Mouse (Mus musculus) erythroid progenitor cell, adult 5-6 weeks (primary cell): ENCODE measurements around the gene Dst. TPM values are rescaled to one million over a fixed set of nuclear protein-coding genes. Genes with fewer than 3 reads are reported as not detected.

ENCODE experiments used
- ATAC-seq: replicated peaks from 2 replicates; pipeline ENCODE4 v1.8.0; 2016; ENCODE audit warnings: moderate number of reproducible peaks, mild to moderate bottlenecking, moderate TSS enrichment, inconsistent platforms; ENCODE audit not compliant: poor library complexity, low FRiP score, severe bottlenecking
- total RNA-seq, 2 experiments: library from RNA; stranded (forward) in 1 of 2; stranded (reverse) in 1 of 2; fragments of 150-400 nt in 1 of 2; fragments of 186-747, 209-891 nt in 1 of 2; gene quantifications; 2 replicates each; pipeline versions ENCODE4 v1.2.3 to v1.2.4; 2015 to 2017; ENCODE audit warnings: low replicate concordance in 2 of 2

Dst gene
- total RNA-seq, 2 experiments from 2014 or later = 1.7 TPM

DNA sequence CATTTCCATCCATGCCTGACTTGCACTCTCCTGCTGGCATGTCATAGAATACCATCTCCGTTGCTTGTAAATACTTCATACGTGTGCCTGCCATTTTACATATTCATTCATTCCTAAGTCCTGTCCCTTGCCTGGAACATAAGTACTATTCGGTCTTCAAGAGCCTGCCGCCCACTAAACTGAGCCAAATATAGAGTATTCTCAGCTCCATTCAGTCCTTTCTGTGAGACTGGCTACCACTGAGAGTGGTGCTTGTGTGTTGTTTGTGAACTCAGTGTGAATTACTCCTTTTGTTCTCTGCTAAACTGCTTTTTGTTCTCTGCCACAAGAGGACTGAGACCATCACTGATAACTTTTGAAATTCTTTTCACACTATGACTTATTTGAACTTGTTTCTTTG is 59.2 kb downstream of the Dst start:
- ATAC-seq = no peak

DNA sequence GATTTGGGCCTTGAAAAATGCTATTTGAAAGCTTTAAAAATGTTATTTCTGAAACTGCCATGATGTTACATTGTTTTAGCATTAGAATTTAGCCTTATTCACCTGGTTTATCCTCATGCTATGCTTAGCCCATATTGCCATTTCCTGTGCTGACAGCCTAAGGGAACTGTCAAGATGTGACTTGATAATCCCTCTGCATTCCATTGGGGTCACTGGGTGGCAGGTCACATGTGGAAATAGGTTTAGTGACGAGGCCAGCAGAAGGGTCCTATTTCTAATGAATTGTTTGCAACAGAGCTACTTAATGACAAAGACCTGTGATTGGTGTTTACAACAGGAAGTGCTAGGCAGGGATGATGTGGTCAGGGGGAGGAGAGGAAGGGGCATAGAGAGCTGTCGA is 61.9 kb downstream of the Dst start:
- no peak for ATAC-seq

DNA sequence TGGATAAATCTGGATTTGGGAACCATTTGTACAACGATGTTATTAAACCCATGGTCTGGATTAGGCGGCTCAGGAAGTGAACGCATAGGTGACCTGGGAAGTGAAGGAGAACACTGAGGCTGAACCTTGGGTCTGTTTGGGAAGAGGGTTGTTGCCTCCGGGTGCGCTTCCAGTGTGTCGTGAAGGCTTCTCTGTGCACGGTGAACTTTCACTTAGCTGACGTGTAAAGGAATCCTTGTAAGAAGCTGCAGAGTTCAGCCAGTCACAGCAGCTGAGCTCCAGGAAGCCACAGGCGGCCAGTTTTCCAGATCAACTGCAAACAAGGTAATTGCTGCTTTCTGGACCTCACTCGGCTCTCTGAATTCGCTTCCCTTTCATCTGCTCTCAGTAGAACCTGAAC is 66.4 kb downstream of the Dst start:
- ATAC-seq = no peak

DNA sequence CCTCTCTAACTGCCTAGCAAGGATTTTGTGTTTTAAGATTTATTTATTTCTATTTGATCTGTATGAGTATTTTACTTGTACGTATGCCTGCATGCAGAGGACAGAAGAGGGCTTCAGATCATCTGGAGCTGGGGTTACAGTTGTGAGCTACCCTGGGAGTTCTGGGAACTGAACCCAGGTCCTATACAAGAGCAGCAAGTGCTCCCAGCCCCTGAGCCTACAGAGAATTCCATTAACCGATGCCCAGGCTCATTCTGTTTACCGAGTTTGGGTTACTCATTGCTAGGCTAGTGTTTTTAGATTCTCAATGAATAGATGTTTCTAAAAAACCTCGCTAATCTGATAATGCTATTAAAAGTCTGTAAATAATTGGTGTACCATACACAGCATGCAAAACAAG is 67.3 kb downstream of the Dst start:
- ATAC-seq = no peak

DNA sequence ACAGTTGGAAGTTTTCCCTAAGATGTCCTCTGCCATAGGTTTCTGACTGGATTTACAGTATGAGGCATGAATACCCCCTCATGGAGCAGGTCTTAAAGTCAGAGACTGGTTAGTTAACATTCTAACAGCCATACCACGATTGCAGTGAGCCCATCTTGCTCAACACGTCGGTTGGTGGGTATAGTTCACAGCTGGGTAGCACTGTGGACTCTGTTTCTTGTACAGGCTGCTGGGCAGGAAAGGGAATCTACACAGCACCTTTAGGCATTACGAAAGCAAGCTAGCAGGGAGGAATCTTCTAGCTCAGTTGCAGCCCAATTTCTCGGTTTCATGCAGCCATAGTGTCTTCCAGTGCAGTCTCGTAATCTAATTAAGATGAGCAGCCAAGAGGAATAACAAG is 69.8 kb downstream of the Dst start:
- ATAC-seq = no peak

DNA sequence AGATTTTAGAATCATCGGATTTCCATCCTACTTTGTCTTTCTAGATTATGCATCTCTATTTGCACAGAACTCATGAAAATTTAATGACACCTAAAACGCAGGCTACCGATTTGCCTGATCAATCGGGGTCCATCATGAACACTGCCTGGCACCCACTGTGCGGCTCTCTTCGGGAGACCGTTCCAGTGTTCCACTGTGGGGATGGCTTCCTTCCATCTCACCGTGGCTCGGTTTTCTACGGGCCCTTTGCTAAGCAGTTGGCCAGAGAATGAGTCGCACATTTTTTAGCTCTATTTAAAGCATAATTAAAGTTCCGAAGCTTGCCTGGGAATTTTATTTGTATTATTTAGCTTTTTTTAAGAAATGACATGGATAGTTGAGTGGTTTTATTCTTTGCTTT is 72.4 kb downstream of the Dst start:
- ATAC-seq = no peak

DNA sequence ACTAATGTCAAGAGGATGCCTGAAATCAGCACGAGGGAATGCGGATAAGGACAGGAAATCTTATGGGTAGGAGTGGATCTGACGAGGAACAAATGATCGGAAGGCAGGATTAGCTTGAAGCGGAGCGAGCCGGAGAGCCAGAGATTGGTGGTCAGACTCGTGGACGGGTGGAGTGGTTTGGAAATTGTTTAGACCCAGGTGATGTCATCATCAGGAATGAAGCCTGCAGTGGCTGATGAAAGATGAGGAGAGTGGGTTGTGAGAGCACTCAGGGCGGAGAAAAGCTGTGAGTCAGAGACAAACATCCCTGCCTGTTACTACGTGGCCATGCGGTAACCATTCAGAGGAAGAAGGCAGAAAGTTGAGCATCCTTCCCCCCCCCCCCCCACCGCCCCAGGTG is 81.6 kb downstream of the Dst start:
- no peak for ATAC-seq

DNA sequence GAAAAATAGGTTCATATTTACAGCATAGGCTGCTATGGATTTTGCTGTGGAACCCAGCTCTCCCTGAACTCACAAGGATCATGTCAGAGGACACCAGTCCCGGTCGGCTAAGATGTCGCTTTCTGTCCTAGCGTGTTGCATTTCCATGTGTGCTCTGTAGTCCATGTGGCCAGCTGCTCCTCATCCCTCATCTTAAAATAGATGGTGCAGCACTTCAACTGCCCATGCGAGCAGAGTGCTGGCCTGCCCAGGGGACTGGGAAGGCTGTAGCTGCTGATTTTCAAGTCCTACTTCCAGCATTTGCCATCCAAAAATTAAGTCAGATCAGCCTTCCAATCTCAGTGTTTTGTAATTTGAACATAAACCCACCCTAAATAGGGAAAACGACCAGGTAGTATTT is 83.0 kb downstream of the Dst start:
- ATAC-seq = no peak

DNA sequence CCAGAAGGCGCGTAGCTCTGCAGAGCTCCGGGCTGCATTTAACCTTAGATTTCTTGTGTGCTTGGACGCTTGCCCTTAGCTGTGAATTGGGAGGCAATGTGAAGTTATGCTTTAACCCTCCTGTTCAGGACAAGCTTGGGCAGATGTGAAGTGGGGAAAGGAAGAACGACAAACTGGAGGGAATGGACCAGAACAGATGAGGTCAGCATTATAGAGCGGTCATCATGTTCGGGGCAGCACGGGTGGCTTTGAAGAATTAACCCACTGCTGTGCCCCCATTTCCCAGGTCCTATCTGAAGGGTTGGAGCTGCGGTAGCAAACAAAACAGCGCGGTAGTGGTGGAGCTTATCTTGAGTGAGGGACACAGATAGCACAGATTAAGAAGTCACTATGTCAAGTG is 84.8 kb downstream of the Dst start:
- ATAC-seq = no peak

DNA sequence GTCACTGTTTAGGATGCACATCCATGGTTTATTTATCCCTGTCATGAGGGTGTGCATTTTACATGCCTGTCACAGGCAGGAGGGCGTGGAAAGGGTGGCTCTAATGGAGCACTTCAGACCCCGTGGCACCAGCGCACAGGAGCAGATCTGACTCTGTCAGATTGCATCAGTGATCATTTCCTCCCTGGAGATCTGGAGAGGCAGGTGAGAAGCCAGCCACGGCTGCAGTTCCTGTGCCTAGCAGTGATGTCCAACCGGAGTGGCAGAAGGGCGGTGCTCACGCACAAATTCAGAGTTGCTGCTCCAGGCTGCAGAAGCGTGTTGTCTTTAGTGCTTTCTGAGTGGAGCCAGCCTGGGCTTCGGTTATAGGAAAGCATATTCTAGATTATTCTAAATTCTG is 86.2 kb downstream of the Dst start:
- ATAC-seq = no peak

DNA sequence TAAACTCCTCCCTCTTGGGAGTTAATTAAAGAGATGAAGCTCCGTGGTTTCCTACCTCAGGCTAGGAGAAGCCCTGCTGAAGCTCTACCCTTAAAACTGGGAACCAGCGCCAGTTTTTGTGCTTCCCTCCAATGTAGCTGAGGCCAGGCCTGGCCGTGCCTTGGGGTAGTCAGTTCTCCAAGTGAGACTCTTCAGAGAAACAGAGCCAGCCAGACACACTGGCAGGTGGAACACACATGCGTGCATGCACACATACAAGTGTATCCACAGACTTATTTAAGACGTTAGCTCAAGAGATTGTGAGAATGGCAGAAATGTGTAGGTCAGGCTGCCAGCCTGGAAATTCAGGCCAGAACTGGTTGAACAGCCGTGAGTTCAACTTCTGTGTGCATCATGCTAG is 87.4 kb downstream of the Dst start:
- no peak for ATAC-seq

DNA sequence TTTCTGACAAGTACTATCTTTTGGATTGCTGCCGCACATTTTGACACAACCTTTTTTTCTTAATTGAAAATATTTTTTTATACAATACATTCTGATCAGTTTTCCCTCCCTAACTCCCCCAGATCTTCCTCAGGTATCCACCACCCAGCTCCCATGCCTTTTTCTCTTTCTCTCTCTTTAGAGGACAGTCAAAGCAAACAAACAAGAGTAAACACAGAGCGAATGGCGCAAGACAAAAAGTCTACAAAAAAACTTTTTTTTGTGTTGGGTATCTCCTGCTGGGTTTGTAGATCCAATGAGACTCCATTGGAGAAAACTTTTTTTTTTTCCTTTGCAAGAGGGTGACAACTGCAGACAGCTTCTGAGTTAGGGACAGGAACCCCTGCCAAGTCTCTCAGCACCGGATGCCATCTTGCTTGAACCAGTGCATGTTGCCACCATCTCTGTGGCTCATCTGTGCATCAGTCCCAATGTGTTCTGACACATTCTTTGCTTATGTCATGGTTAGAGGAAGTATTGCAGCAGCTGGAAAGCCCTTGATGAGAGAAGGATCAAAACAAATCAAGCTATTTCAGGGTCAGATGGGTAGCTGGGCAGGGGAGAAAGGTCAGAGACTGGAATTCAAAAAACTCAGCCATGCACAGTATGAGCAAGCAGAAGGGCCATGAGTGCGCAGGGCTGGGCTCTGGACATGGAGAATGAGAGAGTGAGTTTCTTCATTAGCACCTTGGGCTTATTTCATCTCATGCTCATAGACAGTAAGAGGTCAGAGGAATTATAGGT is 88.3 kb downstream of the Dst start:
- ATAC-seq = no peak

DNA sequence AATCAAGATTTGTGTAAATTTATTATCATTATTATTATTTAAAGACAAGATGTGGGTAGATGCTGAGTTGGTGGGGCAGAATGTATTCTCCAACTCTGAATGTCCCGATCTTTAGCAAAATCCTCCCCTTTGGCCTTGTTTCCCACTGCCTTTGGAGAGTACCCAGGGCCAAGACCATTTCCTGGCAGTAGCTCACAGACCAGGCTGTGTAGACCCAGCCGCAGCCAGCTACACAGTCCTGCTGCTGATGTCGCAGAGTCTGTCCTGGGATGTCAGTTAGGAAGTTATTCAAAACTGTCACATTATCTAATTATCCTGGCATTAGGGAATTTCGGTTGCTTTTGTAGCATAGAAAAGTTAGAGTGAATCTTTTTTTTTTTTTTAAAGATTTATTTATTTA is 94.3 kb downstream of the Dst start:
- no peak for ATAC-seq

DNA sequence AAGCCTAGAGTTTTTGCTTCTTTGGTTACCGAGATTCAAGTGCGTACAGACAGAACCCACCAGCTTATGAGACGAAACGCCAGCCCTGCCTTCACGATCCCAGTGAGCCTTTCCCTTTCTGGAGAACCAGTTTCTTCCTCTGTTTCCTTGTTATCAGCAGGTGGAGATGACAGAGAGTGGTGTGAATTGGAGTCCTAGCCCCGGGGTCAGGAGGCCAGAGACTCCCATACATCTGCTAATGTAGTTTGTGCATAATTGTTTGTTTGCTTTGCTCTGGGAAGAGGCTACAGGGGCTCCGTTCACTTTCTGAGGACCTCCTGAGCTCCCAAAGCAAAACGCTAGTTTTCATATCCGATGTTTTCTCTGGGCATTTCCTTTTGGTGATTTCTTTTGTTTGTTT is 94.9 kb downstream of the Dst start:
- ATAC-seq = no peak

DNA sequence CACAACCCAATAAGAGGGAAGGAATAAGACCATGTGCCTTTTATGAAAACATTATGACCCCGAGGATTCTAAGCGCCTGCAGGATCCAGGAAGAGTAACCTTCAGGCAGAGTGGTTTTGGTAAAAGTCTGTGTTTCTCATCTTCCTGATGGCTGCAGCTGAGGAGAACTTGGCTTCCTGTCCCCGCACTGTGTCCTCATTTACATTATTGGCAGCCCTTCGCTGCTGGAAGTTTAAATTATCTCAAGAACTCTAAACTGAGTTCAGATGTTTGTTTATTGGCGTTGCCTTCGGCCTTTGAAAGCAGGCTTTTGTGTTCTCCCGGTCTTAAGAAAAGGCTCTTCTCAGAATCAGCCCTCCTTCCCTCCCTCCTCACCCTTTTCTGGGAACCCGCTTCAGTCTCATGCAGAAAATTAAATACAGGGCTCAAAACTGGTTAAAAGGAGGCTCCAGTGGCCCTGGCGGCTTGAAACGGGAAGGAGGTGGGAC is 97.3 kb downstream of the Dst start:
- ATAC-seq = no peak

DNA sequence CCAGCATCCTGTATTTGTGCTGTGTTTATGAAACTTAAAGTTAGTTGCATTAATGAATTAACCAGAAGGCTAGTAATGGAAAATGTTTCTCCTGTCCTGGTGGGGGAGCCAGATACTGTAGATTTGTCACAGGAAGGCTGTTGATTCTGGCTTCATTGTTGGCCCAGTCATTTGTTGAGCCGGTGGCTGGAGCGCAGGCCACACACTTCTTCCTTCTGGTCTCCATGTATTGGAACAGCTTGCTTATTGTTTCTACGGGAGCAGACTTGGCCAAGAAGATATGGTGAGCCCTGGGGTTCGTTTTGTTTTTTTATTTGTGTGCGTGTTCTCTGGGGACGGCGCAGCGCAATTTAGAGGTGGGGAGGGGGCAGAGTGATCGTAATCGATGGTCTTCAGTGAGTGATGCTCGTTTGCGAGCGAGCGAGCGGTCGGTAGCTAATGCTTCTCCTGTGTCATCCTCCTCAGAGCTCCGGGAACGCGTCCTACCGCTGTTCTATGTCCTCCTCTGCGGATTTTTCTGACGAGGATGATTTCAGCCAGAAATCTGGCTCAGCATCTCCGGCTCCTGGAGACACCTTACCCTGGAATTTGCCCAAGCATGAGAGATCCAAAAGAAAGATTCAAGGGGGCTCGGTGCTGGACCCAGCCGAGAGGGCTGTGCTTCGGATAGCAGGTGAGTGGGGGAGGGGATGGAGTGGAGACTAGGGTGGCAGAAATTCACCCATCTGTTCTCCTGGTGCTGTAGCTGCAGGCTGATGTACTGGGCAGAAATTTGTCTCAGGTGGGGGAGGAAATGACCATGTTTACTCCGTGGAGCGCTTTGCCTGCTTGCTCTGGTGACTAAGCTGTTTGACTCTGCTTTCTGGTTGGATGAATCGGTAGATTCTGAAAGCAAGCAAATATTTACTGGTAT is 98.0 kb downstream of the Dst start:
- ATAC-seq = no peak

DNA sequence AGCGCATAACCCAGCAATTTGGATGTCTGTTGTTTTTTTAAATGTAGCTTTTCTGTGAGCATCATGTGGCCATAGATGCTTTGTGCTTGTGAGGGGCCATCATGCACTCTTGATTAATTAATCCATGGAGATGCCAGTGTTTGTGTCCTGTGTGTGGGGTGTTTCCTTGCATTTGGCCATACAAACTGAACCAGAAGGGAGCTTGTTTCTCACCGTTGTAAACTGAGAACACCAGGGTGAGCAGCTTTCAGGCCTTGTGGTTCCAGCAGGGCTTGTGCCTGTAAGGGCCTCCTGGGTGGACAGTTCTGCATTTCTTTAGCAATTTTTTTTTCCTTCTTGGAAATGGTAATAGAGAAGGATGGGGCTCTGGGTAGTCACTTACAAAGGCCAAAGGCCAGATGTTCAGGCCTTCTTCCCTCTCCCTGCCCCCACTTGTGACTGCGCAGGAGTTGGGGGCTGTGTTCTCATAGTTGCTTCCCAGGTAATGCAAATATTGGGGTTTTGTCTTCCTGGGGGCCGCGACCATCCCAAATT is 98.9 kb downstream of the Dst start:
- no peak for ATAC-seq

DNA sequence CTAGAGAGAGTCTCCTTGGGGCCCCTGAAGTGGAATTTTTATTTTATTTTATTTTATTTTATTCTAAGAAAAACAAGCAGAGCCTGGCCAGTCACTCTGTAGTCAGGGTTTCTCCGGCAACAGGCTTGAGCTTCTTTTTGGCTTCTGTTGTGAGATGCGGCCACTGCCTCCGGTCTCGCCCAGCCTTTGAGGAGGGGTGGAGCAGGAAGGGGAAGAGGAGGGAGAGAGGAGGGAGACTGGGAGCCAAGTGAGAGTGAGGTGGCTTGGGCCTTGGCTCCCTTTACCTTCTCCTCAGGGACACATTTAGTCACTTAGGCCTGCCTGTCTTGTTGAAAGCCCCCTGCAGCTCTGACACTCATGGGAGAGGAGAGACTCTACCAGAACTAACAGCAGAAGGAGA is 99.4 kb downstream of the Dst start:
- ATAC-seq = no peak

DNA sequence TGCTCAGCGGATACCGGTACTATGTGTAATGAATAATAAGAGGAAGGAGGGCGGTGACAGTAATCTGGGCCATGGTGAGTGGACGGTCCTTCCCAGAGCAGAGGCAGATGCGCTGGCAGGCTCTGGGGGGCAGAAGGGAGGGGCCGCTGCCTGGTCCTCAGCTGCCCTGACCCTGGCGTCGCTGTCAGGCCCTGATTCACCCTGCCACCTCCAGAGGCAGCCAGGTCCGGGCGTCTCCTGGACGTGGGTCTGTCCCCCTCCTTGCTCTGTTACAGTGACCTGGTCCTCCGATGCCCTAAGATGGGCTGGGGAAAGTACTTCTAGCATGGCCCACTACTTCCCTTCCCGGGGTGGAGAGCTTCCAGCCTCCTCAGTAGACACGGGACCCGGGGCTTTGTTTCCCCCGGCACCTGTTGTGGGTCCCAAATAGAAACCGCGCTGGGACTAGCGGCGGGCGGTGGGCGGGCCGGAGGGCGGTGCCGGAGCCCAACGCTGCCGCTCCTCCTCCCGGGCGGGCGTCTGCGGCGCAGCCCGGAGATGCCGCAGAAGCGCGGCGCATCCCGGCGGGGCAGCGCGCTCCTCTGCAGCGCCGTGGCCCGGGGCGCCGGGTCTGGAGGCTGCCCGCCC is 103.1 kb downstream of the Dst start:
- ATAC-seq = no peak

DNA sequence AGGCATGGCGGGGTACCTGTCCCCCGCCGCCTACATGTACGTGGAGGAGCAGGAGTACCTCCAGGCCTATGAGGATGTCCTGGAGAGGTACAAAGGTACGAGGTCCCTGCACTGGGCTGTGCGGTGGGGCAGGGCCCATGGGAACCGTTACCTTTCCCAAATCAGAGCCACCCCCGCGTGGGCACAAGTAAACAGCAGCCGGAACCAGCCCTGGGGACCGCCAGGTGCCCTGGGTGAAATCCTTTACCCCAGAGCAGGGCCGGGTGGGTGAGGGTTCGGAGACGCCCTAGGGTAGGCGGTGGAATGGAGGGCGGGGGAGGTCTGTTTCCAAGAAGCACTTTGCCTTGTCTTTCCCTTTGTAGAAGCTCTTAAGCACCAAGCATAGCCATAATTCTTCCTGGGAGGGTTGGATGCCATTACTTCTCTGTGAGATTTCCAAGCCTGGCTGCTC is 103.8 kb downstream of the Dst start:
- no peak for ATAC-seq
